Mouse (Mus musculus) adrenal gland, adult 2 months (tissue): ENCODE measurements around the gene Tomm34. TPM values are rescaled to one million over a fixed set of nuclear protein-coding genes. Genes with fewer than 3 reads are reported as not detected.
A peak's percentile ranks its signal among the peaks of the same experiment; 100 is the strongest.
"Not testable (repeated sequence)": the region's sequence is repeated elsewhere in the genome, so short reads cannot be mapped to it uniquely, and the experiment has no call there.

ENCODE experiments used
- DNase-seq: peaks from one replicate; pipeline ENCODE4 v3.0.0; 2021
- polyA plus RNA-seq: library from polyadenylated mRNA; depleted of rRNA; stranded (reverse); fragments of >200 nt; gene quantifications from 2 replicates; pipeline ENCODE4 v1.2.3, GENCODE M21; 2012
- total RNA-seq, 2 experiments: library from RNA; stranded (reverse); gene quantifications; 2 replicates each; pipeline ENCODE4 v1.2.3; 2021

Tomm34 gene
- total and polyA plus RNA-seq, 3 experiments = 35.1 to 72.2 (median 59.8) TPM

DNA sequence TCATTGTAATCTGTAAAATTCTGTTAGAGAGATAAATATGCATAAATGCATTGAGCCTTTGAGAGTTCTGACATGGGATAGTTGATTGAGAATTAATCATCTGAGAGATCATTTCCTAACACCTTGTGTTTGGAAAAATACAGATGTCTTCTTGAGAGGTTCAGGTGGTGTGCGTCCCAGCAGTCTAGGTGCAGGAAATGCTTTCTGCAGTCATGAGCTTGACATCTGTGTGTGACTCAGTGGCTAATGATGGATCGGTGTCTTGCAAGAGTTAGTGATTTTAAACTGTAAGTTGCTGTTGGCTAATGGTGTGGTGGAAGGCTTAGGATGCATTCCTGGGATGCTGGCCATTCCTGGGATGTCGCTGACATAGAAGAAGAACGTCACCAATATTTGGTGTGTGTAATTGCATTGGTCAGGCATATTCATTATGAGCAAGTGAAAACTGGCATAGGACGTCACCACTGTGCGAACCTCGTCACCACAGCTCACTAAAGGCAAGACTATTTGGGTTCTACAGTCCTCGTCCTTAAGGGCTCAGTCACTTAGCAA lies 6.0 kb upstream of the Tomm34 start:
- DNase-seq = no peak

GRCm38 (mm10) chr2:164075088-164075487 lies 4.1 kb upstream of the Tomm34 start:
- DNase-seq = no peak

DNA sequence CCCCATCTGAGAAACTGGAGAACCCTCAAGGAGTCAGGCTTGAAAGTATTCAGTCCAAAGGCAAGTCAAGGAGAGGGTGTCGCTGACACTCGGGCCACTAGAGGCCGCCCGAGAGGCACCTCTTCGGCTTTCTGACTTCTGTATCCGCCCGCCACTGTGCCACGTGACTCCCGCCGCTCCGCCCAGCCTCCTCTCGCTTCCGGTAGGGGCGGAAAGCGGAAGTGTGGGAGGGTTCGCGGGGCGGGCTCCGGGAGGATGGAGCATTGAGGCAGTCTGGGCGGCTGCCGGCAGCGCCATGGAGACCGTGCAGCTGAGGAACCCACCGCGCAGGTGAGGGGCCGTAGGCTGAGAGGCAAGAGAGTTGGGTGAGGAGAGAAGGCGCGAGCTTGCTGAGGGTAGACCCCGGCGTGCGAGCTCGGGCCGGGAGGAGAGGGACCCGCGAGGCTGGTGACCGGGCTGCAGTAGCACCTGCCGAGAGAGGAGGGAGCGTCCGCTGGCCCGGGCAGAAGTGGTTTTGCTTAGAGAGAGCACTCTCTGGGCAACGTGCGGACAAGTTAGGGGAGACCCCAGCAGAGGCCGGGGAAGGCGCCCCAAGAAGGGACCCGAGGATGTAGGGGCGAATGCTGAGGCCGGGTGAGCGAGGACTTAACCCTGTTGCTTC lies 3.1 kb upstream of the Tomm34 start:
- DNase-seq = peak; percentile 98

GRCm38 (mm10) chr2:164073120-164073519 lies 2.2 kb upstream of the Tomm34 start:
- no peak for DNase-seq

- DNase-seq = no peak
Observed at GRCm38 (mm10) chr2:164072109-164072508, 1.1 kb upstream of the Tomm34 start.

- DNase-seq = not testable (repeated sequence)
Observed at GRCm38 (mm10) chr2:164071437-164071820, 460 bp upstream of the Tomm34 start.

DNA sequence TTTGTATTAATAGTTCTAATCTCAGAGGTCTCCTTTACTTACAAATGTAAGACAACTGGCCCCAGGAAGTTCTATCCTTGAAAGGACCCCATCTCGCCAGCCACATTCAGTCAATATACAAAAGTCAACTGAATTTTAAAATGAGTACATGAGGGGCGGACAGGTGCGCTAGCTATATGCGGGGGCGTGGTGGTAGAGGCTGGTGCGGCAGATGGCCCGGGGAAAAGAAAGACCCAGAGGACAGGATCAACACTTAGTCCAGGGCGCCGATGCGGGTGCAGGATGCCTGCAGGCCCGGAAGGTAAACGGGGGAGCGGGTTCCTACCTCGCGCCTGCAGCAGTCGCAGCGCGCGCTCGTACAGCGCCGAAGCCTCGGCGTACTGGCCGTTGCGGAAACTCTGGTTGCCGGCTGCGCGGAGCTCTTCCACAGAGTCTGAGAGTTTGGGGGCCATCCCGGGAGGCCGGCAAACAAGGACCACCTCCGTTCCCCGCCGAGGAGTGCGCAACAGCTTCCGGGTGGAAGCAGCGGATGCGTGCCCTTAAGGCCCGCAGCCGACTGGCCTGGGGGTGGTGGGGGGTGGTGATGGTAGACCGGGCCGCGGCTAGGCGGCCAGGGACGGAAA lies 716 bp downstream of the Tomm34 start, which contains the start of gene Stk4:
Stk4 (plus strand) TSS at position 181 of the 623 bp plus-strand sequence.
- no peak for DNase-seq

DNA sequence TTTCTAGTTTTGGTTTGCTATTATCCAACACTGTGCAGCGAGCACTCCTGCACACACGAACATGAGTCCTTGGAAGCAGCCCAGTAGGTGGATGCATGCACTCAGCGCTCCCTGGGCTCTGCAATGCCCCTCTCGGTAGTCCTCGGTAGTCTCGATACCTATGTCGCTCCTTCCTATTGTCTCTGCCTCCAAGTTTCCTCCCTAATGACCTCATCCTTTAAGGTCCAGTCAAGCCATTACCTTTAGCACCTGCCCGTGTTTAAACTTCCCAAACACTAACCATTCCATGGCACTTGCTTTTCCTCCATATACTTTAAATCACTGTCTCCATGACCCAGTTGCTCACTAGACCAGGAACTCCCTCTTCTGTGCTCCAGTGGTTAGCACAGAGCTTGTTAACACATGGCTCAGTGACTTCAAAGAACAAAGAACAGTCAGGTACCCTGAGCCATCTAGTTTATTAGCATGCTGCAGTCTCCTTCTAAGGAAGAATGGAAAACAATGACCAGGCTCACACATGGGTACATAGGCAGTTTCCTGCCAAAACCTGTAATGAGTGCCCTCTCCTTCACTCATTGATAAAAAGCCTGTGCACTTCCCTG lies 11.2 kb downstream of the Tomm34 start:
- no peak for DNase-seq

DNA sequence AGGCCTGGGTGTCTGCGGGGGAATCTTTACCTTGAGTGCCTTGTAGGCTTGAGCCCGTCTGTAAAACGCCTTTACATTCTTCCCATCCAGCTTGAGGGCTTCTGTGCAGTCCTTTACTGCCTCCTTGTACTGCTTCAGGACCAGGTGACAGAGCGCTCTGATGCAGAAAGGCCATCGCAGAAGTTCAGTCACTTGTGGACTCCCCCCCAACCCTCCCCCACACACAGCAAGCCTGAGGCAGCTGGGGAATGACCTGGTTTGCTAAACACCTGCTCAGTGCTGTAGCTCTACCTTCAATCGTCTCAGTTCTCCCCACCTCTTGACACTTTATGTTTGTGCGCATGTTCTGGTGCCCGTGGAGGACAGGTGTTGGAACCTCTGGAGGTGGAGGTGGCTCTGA lies 16.3 kb downstream of the Tomm34 start:
- no peak for DNase-seq

DNA sequence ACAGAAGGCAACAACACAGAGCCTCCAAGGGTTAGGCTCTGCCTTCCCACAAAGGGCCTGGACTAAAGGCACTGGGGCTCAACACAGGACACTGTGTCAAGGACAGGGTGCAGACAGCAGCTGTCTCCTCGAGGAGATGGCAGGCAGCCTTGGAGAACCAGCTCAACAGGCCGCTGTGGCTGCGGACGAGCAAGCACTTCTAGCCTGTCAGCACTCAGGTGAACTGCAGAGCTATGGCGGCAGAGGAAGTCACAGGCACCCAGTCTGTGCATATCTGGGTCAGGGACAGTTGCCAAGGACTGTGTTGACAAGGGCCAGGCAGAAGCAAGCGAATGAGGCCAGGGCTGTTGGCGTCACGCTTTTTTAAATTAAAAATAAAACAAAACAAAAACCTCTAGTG lies 17.2 kb downstream of the Tomm34 start:
- peak; percentile 85 for DNase-seq

DNA sequence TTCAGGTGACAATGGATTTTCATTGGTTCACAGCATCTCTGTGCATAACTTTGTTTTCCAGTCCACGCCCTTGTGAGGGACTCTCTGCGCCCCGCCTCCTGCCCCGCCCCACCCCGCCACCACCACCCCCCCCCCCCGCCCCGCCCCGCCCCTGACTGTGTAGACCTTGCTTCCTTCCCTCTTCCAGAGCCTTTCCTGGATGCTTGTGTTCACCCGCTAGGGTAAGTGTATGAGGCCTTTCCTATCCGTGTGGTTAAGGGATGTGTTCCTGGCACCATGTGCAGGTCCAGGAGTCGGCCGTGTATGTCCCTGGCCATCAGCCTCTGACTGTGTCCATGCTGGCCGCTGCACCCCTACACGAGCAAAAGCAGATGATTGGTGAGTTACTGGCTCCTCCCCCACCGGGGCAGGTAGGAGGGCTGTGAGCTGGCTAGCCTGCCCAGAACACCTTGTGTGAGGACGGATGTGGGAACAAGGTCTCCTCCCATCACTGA lies 23.7 kb downstream of the Tomm34 start:
- peak; percentile 47 for DNase-seq

GRCm38 (mm10) chr2:164041523-164041922 lies 29.4 kb downstream of the Tomm34 start:
- no peak for DNase-seq

DNA sequence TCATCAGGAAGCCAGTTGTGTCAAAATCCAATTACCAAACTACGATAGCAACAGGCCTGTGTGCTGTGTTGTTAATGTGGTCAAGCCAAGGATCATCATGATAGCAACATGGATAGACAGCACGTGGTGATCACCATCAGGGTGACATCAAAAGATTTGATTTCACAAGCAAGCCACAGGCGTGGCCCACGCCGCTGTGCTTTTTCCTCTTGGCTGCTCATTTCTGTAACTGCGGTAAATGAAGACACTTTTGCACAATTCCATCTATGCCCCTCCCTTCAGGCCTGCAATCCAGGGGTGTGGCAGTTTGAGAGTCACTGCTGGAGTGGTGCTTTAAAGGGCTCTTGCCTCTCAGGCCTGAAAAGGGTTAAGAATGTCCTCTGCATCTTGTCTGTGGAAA lies 30.0 kb downstream of the Tomm34 start:
- peak; percentile 20 for DNase-seq

DNA sequence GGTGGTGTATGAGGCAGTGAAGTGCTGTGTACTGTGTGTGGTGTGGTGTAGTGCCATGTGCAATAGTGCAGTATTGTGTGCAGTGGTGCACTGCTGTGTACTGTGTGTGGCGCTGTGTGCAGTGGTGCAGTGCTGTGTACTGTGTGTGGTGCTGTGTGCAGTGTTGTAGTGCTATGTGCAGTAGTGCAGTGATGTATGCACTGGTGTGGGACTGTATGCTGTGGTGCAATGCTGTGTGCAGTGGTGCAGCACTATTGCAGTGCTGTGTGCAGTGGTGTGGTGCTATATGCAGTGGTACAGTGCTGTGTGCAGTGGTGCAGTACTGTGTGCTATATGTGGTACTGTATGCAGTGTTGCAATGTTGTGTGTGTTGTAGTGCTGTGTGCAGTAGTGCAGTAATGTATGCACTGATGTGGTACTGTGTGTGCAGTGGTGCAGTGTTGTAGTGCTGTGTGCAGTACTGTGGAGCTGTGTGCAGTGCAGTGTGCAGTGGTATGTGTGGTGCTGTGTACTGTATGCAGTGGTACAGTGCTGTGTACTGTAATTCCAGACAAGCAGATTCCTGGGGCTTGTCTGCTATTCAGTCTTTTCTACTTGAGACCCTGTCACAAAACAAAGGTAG lies 32.5 kb downstream of the Tomm34 start:
- DNase-seq = no peak

DNA sequence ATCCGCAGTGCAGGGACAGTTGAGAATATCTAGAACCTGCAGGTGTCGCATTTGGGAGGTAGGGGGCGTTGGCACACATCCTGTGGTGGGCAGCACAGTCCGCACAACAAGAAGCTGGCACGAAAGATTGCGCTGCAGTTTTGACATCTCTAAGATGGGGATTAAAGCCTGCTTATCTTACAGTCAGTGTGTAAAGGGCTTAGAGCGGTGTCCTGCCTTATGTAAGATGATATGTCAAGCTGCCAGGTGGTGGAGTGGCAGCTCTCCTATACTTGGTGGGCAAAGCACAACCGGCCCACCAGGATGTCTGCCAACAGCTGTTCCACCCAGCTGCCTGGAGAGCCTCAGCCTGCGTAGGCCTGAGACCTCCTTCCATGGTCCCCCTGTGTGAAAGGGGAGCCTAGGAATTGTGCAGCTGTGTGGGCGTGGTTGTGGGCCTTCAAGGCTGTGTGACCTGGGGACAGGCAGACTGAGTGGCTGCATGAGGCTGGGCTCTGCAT lies 34.4 kb downstream of the Tomm34 start:
- DNase-seq = no peak

- DNase-seq = no peak
Observed at GRCm38 (mm10) chr2:164032973-164033372, 38.0 kb downstream of the Tomm34 start.

GRCm38 (mm10) chr2:164031147-164031546 lies 39.8 kb downstream of the Tomm34 start:
- DNase-seq = no peak

DNA sequence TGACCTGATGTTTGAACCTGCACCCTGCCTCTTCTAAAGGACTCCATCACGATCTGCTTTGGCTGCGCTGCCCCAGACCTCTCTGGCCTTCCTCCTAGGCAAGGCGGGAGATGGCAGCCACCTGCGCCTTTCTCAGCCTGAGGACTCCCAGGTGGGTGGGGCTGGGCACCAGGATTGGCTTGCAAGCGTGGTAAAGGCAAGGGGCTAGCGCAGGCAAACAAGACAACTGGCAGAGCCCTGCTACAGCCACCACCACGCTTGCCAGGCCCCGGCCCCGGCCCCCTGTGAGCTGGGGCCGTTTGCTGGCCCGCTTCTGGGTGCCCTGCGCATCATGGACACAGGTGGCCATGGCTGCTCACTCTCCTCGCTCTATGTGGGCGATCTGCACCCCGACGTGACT lies 45.8 kb downstream of the Tomm34 start, which contains the start of gene Pabpc1l:
Pabpc1l (plus strand) TSS at position 301 of the 400 bp plus-strand sequence.
- DNase-seq = no peak

- no peak for DNase-seq
Observed at GRCm38 (mm10) chr2:164022104-164022503, 48.9 kb downstream of the Tomm34 start.

DNA sequence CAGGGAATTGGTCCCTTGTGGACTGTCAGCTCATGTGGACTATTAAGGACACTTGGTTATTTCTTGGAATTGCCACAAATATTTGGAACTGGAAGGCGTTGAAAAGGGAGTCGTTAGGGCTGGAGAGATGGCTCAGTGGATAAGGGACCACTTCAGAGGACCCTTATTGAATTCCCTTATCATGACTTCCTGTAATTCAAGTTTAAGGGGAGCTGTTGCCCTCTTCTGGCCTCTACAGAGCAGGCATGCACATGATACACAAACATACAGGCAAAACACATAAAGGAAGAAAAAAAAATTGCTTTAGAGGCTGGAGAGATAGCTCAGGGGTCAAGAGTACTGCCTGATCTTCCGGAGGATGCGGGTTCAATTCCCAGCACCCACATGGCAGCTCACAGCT lies 51.0 kb downstream of the Tomm34 start:
- DNase-seq = no peak

GRCm38 (mm10) chr2:164018910-164019309 lies 52.1 kb downstream of the Tomm34 start:
- no peak for DNase-seq

DNA sequence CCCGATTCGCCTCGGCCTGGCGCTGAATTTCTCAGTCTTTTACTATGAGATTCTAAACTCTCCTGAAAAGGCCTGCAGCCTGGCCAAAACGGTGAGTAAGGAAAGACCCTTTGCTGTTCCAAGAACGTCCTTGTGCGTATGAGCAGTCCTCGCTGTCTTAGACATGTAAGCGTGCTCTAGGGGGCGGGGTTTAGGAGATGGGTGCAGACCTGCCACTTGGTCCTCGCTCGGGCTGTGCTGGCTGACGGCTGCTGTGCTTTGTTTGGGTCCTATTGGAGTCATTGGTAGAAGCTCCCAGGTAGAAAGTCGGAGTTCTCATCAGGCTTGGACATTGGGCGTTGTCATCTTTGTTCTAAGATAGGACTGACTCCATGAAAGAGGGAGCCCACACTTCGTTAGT lies 55.7 kb downstream of the Tomm34 start:
- DNase-seq = no peak
